Mouse (Mus musculus) neutrophil, adult 59 days (primary cell): ENCODE measurements around the gene Tapbp. TPM values are rescaled to one million over a fixed set of nuclear protein-coding genes. Genes with fewer than 3 reads are reported as not detected.

Experiments
- total RNA-seq, 2 experiments: library from RNA; stranded (reverse); gene quantifications; 1 replicate in 1 of 2; 2 replicates in 1 of 2; pipeline ENCODE4 v1.2.4; 2023

The Tapbp gene
- 100 to 1,000 TPM; 238 to 240 TPM for total RNA-seq

GRCm38 (mm10) chr17:33915671-33916250 lies at the start of gene Tapbp, which contains the start of gene Zbtb22:
TSS of gene Tapbp (plus strand) at chr17:33915899.
TSS of gene Zbtb22 (plus strand) at chr17:33915904.

GRCm38 (mm10) chr17:33873537-33873936 lies 42.2 kb upstream of the Tapbp start, which contains the start of gene Gm7029:
TSS of gene Gm7029 (plus strand) at chr17:33873837.

GRCm38 (mm10) chr17:33890533-33891059 lies 25.1 kb upstream of the Tapbp start, which contains the start of gene Kifc1:
TSS of gene Kifc1 (minus strand) at chr17:33890661.

GRCm38 (mm10) chr17:33904835-33905234 lies 10.9 kb upstream of the Tapbp start, which contains the start of gene Platr17:
TSS of gene Platr17 (plus strand) at chr17:33905135.

GRCm38 (mm10) chr17:33909077-33909868 lies 6.4 kb upstream of the Tapbp start, which contains the start of gene Daxx:
TSS of gene Daxx (plus strand) at chr17:33909414.

GRCm38 (mm10) chr17:33929371-33930279 lies 13.9 kb downstream of the Tapbp start, which contains the start of gene Rgl2:
TSS of gene Rgl2 (plus strand) at chr17:33929543.

GRCm38 (mm10) chr17:33940206-33940805 lies 24.6 kb downstream of the Tapbp start, which contains the start of the genes Pfdn6 and Wdr46:
TSS of gene Pfdn6 (minus strand) at chr17:33940343.
TSS of gene Wdr46 (plus strand) at chr17:33940660.

GRCm38 (mm10) chr17:33951021-33951946 lies 35.6 kb downstream of the Tapbp start, which contains the start of gene B3galt4:
TSS of gene B3galt4 (minus strand) at chr17:33951488.

GRCm38 (mm10) chr17:33955555-33956214 lies 40.0 kb downstream of the Tapbp start, which contains the start of the genes Vps52 and Rps18:
TSS of gene Vps52 (plus strand) at chr17:33955812.
TSS of gene Rps18 (minus strand) at chr17:33956001.

Other genes with a start within 250 kb of the Tapbp start
- gene Hnrnpm, start 229.0 kb upstream of the Tapbp start, total RNA-seq: 100 to 1,000 TPM; 181 to 236 TPM
- gene March2, start 197.2 kb upstream of the Tapbp start, total RNA-seq: 10 to 100 TPM; 58.9 to 59.2 TPM
- 100 to 1,000 TPM; 174 to 180 TPM for gene Rab11b, start 155.4 kb upstream of the Tapbp start, total RNA-seq
- gene Angptl4, start 134.1 kb upstream of the Tapbp start, total RNA-seq: 1 to 10 TPM; 1.1 to 1.2 TPM
- gene Kank3, start 105.4 kb upstream of the Tapbp start, total RNA-seq: 1 to 10 TPM; 4.7 to 7.4 TPM
- 1,000 to 10,000 TPM; 1,073 to 1,248 TPM for gene Rps28, start 91.3 kb upstream of the Tapbp start, total RNA-seq
- 100 to 1,000 TPM; 110 to 135 TPM for gene Ndufa7, start 91.3 kb upstream of the Tapbp start, total RNA-seq
- gene Cd320, start 72.8 kb upstream of the Tapbp start, total RNA-seq: 1 to 10 TPM; 1.1 to 1.5 TPM
- gene Gm7029, start 42.1 kb upstream of the Tapbp start, total RNA-seq: not detected
- gene Kifc1, start 25.2 kb upstream of the Tapbp start, total RNA-seq: 10 to 100 TPM; 45.6 to 48.3 TPM
- under 1 TPM in 1 of 2 experiments, not detected in 1; 0.66 TPM for gene Platr17, start 10.8 kb upstream of the Tapbp start, total RNA-seq
- gene Daxx, start 6.5 kb upstream of the Tapbp start, total RNA-seq: 10 to 100 TPM; 42.9 to 43.9 TPM
- 10 to 100 TPM; 32.0 to 36.2 TPM for gene Zbtb22, start within 50 bp of the Tapbp start, total RNA-seq
- gene Rgl2, start 13.6 kb downstream of the Tapbp start, total RNA-seq: 100 to 1,000 TPM; 208 to 226 TPM
- 10 to 100 TPM; 56.6 to 57.6 TPM for gene Pfdn6, start 24.4 kb downstream of the Tapbp start, total RNA-seq
- gene Wdr46, start 24.8 kb downstream of the Tapbp start, total RNA-seq: 10 to 100 TPM; 18.7 to 20.9 TPM
- 10 to 100 TPM; 10.7 to 12.0 TPM for gene B3galt4, start 35.6 kb downstream of the Tapbp start, total RNA-seq
- 10 to 100 TPM; 51.7 to 59.1 TPM for gene Vps52, start 39.9 kb downstream of the Tapbp start, total RNA-seq
- gene Rps18, start 40.1 kb downstream of the Tapbp start, total RNA-seq: 100 to 1,000 TPM; 438 to 472 TPM
- gene H2-K1, start 84.4 kb downstream of the Tapbp start, total RNA-seq: 100 to 1,000 TPM; 950 to 982 TPM
- gene Ring1, start 108.8 kb downstream of the Tapbp start, total RNA-seq: 10 to 100 TPM; 13.7 to 14.8 TPM
- 10 to 100 TPM; 69.5 to 70.9 TPM for gene H2-Ke6, start 112.2 kb downstream of the Tapbp start, total RNA-seq
- gene Slc39a7, start 115.8 kb downstream of the Tapbp start, total RNA-seq: 10 to 100 TPM; 60.0 to 81.8 TPM
- gene Rxrb, start 115.9 kb downstream of the Tapbp start, total RNA-seq: 10 to 100 TPM; 57.4 to 59.4 TPM
- gene Col11a2, start 123.5 kb downstream of the Tapbp start, total RNA-seq: 1 to 10 TPM; 4.2 to 7.9 TPM
- 1 to 10 TPM; 1.5 to 1.8 TPM for gene H2-Oa, start 176.4 kb downstream of the Tapbp start, total RNA-seq
- 10 to 100 TPM; 52.3 to 73.6 TPM for gene H2-DMa, start 203.6 kb downstream of the Tapbp start, total RNA-seq
- 100 to 1,000 TPM; 173 to 194 TPM for gene Brd2, start 206.7 kb downstream of the Tapbp start, total RNA-seq
- 10 to 100 TPM; 23.5 to 25.0 TPM for gene H2-DMb2, start 227.4 kb downstream of the Tapbp start, total RNA-seq
- 10 to 100 TPM; 34.0 to 36.4 TPM for gene H2-DMb1, start 237.2 kb downstream of the Tapbp start, total RNA-seq